Mouse (Mus musculus) megakaryocyte, embryonic 14.5 days (primary cell): ENCODE data around the gene Specc1. TPM values are rescaled to one million over a fixed set of nuclear protein-coding genes. Genes with fewer than 3 reads are reported as not detected.

ENCODE experiments used
- H3K27me3 ChIP-seq: replicated peaks from 2 replicates; pipeline ENCODE3; 2012; ENCODE audit warnings: inconsistent platforms
- H3K36me3 ChIP-seq: replicated peaks from 2 replicates; pipeline ENCODE3; 2012; ENCODE audit warnings: low read length, inconsistent platforms, mixed read lengths
- H3K4me1 ChIP-seq: 2 replicates; pipeline ENCODE4 v1.6.1; 2012; ENCODE audit warnings: inconsistent platforms
- H3K4me3 ChIP-seq: replicated peaks from 2 replicates; pipeline ENCODE3; 2012; ENCODE audit warnings: moderate library complexity, mild to moderate bottlenecking, inconsistent platforms
- H3K9me3 ChIP-seq: 2 replicates; pipeline ENCODE4 v1.6.1; 2012; ENCODE audit warnings: inconsistent platforms
- FLI1 ChIP-seq: IDR thresholded peaks from 2 replicates; pipeline ENCODE4 v1.6.1; 2012; ENCODE audit warnings: low read length, inconsistent platforms, mixed read lengths
- GATA1 ChIP-seq: IDR thresholded peaks from 3 replicates; pipeline ENCODE4 v1.6.1; 2012; ENCODE audit warnings: mixed read lengths, low read length, inconsistent platforms, borderline replicate concordance
- polyA plus RNA-seq: library from polyadenylated mRNA; stranded (reverse); fragments of >175 nt; gene quantifications from 2 replicates; pipeline ENCODE4 v1.2.3, GENCODE M21; 2012; ENCODE audit warnings: low replicate concordance; ENCODE audit not compliant: insufficient read depth

Specc1 gene
- 7.1 and 13.9 TPM in 2 replicates for polyA plus RNA-seq

GRCm38 (mm10) chr11:61956572-61957295, at the start of gene Specc1:
Gene Specc1, plus strand, starts transcription at chr11:61956763.
- H3K27me3 ChIP-seq = peaks cover 11% of the 10 kb centered on the region
- TF ChIP-seq GATA1 (no peak), FLI1 (no peak)
- H3K4me1 ChIP-seq = peaks cover 34% of the 10 kb centered on the region
- H3K4me3 ChIP-seq = peak within 1 kb of the TSS; percentile 96
- no peaks in the 10 kb centered on the region for H3K36me3 ChIP-seq
- no peaks in the 10 kb centered on the region for H3K9me3 ChIP-seq

- no peak overlapping the region for H3K4me3 ChIP-seq
Observed at GRCm38 (mm10) chr11:61908315-61908714, 48.2 kb upstream of the Specc1 start.

GRCm38 (mm10) chr11:61919702-61920101, 36.9 kb upstream of the Specc1 start:
- Histone ChIP-seq H3K9me3 (no peaks in the 10 kb centered on the region), H3K4me3 (no peak overlapping the region), H3K4me1 (peaks cover 39% of the 10 kb centered on the region), H3K36me3 (peaks cover 78% of the 10 kb centered on the region), H3K27me3 (no peaks in the 10 kb centered on the region)
- TF ChIP-seq GATA1 = no peak
- TF ChIP-seq FLI1 = no peak

More at GRCm38 (mm10) chr11:61908315-61908714, 48.2 kb upstream of the Specc1 start:
- TF ChIP-seq FLI1 = no peak
- TF ChIP-seq GATA1 = no peak
- Histone ChIP-seq H3K9me3 (no peaks in the 10 kb centered on the region), H3K36me3 (peaks cover 87% of the 10 kb centered on the region), H3K4me1 (peaks cover 61% of the 10 kb centered on the region), H3K27me3 (no peaks in the 10 kb centered on the region)

GRCm38 (mm10) chr11:61923309-61923708, 33.3 kb upstream of the Specc1 start:
- Histone ChIP-seq H3K4me1 (peaks cover 39% of the 10 kb centered on the region), H3K27me3 (no peaks in the 10 kb centered on the region), H3K36me3 (peaks cover 68% of the 10 kb centered on the region), H3K9me3 (no peaks in the 10 kb centered on the region), H3K4me3 (no peak overlapping the region)
- TF ChIP-seq GATA1 = no peak
- no peak for TF ChIP-seq FLI1

GRCm38 (mm10) chr11:61929323-61930097, 27.1 kb upstream of the Specc1 start:
- Histone ChIP-seq H3K9me3 (no peaks in the 10 kb centered on the region), H3K36me3 (peaks cover 22% of the 10 kb centered on the region), H3K4me1 (peaks cover 60% of the 10 kb centered on the region), H3K27me3 (no peaks in the 10 kb centered on the region), H3K4me3 (peak overlapping the region; percentile 97)
- TF ChIP-seq FLI1 = no peak
- no peak for TF ChIP-seq GATA1

- TF ChIP-seq FLI1 = peak; percentile 28; the same call in 1 of the 2 replicates
- no peak for TF ChIP-seq GATA1
- Histone ChIP-seq H3K4me1 (peaks cover 54% of the 10 kb centered on the region), H3K9me3 (no peaks in the 10 kb centered on the region), H3K4me3 (peak within 1 kb of the TSS; percentile 97), H3K27me3 (no peaks in the 10 kb centered on the region), H3K36me3 (peaks cover 19% of the 10 kb centered on the region)
Observed at GRCm38 (mm10) chr11:61930098-61930517, 26.5 kb upstream of the Specc1 start, which contains the start of gene Akap10. Gene Akap10, minus strand, starts transcription at chr11:61930252.

- Histone ChIP-seq H3K9me3 (no peaks in the 10 kb centered on the region), H3K27me3 (no peaks in the 10 kb centered on the region), H3K36me3 (peaks cover 13% of the 10 kb centered on the region), H3K4me1 (peaks cover 47% of the 10 kb centered on the region), H3K4me3 (peak overlapping the region; percentile 97)
- TF ChIP-seq FLI1 = no peak
- TF ChIP-seq GATA1 = no peak
Observed at GRCm38 (mm10) chr11:61930640-61931586, 25.6 kb upstream of the Specc1 start.

- Histone ChIP-seq H3K36me3 (no peaks in the 10 kb centered on the region), H3K4me3 (no peak overlapping the region), H3K9me3 (no peaks in the 10 kb centered on the region; the same call in 1 of the 2 replicates), H3K27me3 (no peaks in the 10 kb centered on the region), H3K4me1 (peaks cover 9% of the 10 kb centered on the region)
- no peak for TF ChIP-seq FLI1
- TF ChIP-seq GATA1 = no peak
Observed at GRCm38 (mm10) chr11:61937761-61938160, 18.8 kb upstream of the Specc1 start.

GRCm38 (mm10) chr11:61942903-61943302, 13.7 kb upstream of the Specc1 start:
- no peak for TF ChIP-seq GATA1
- no peak for TF ChIP-seq FLI1
- H3K36me3 ChIP-seq = no peaks in the 10 kb centered on the region

More at GRCm38 (mm10) chr11:61942903-61943302, 13.7 kb upstream of the Specc1 start:
- no peaks in the 10 kb centered on the region for H3K27me3 ChIP-seq
- peaks cover 42% of the 10 kb centered on the region for H3K4me1 ChIP-seq
- H3K9me3 ChIP-seq = no peaks in the 10 kb centered on the region; the same call in 1 of the 2 replicates
- H3K4me3 ChIP-seq = no peak overlapping the region
